Mouse (Mus musculus) myocyte (in vitro differentiated cells): ENCODE measurements around the gene Cxcl12.

Experiments
- MYOD1 ChIP-seq, 3 experiments: IDR thresholded peaks; one replicate each; pipeline ENCODE4 v1.6.1; 2011; ENCODE audit warnings: control low read depth in 2 of 3, low read depth in 2 of 3, mild to moderate bottlenecking in 2 of 3, moderate library complexity in 1 of 3; ENCODE audit not compliant: insufficient read length in 2 of 3, control insufficient read depth in 1 of 3
- POLR2A ChIP-seq: IDR thresholded peaks from one replicate; pipeline ENCODE4 v1.6.1; 2011; ENCODE audit warnings: low read depth, mild to moderate bottlenecking, control low read depth, moderate library complexity; ENCODE audit not compliant: insufficient read length
- POLR2AphosphoS2 ChIP-seq: IDR thresholded peaks from one replicate; pipeline ENCODE4 v1.6.1; 2011; ENCODE audit warnings: low read depth, control low read depth; ENCODE audit not compliant: insufficient read length
- USF1 ChIP-seq: IDR thresholded peaks from one replicate; pipeline ENCODE4 v1.6.1; 2011; ENCODE audit warnings: low read depth, mild to moderate bottlenecking, control low read depth, moderate library complexity

- TF ChIP-seq POLR2AphosphoS2, result no peak
- no peak for TF ChIP-seq MYOD1 (IDR thresholded peaks at IDR 0.05; ENCODE audit: control insufficient read depth in 1 of 3, insufficient read length in 2 of 3, low read depth in 2 of 3)
- no peak for TF ChIP-seq USF1
- TF ChIP-seq POLR2A, result no peak
Measured at GRCm38 (mm10) chr6:117185381-117185780, 17.0 kb downstream of the Cxcl12 start.
